Mouse (Mus musculus) kidney, adult 10 weeks (tissue): ENCODE measurements around the gene Olfr1333. TPM values are rescaled to one million over a fixed set of nuclear protein-coding genes. Genes with fewer than 3 reads are reported as not detected.

Source experiments
- polyA plus RNA-seq: library from polyadenylated mRNA; stranded (reverse); fragments of 350-450 nt; fragmentation: Illumina TruSeq; extraction: RNeasy Lipid Tissue Mini Kit (QIAGEN cat#74804); gene quantifications from one replicate; pipeline ENCODE4 v1.2.3, GENCODE M21; 2014; ENCODE audit warnings: low read depth, low replicate concordance

Olfr1333 gene
- not detected for polyA plus RNA-seq

GRCm38 (mm10) chr4:118836179-118836578, at the start of gene Olfr1333:
Gene Olfr1333, minus strand, starts transcription at chr4:118836279.

DNA sequence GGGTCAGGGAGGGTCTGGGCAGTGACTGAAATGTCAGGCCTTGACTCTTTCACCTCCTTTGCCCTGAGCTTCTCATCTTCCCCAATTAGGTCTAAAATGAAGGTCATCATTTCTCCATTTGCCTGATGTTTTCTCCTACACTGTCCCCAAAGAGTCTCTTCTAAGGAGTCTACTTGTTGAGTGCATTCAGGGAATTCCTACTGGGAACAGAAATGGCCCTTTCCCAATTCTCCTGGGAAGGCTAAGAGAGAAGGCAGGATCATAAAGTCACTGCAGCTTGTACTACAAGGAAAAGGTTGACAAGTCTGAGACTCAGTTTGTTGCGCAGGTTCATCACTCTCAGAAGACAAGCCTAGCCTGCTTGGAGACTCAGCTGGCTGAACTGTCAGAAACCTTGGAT, 28.3 kb upstream of the Olfr1333 start, which contains the start of gene Olfr1331:
Gene Olfr1331, plus strand, starts transcription at position 301 of the 400 bp plus-strand sequence.

GRCm38 (mm10) chr4:118809844-118810243, 26.2 kb downstream of the Olfr1333 start, which contains the start of gene Olfr1335:
Gene Olfr1335, minus strand, starts transcription at chr4:118809944.

DNA sequence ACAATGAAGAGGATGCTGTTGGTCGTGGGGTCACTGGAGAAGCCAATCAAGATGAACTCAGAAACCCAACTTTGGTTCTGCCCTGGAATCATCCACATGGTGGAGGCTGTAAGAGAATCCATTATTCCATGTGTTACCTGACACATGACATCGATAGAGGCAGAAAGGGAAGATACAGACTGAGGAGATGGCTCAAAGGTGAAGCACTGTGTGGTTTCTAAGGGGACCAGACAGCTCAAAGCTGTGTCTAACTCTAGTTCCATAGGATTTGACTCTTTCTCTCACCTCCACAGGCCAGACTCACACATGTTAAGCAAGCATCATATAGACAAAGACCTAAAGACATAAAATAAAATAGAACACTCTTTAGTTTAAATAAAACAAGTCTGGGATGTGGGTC, 53.6 kb downstream of the Olfr1333 start, which contains the start of gene Olfr1337:
Gene Olfr1337, minus strand, starts transcription at position 101 of the 400 bp plus-strand sequence.

Other genes with a start within 250 kb of the Olfr1333 start
- gene Cfap57, start 215.5 kb downstream of the Olfr1333 start, polyA plus RNA-seq = not detected
- 21.4 TPM for gene Ebna1bp2, start 215.5 kb downstream of the Olfr1333 start, polyA plus RNA-seq
- not detected for gene Olfr62, start 177.3 kb downstream of the Olfr1333 start, polyA plus RNA-seq
- gene Olfr1342, start 143.5 kb downstream of the Olfr1333 start, polyA plus RNA-seq = not detected
- not detected for gene Olfr1341, start 132.8 kb downstream of the Olfr1333 start, polyA plus RNA-seq
- not detected for gene Olfr1340, start 116.1 kb downstream of the Olfr1333 start, polyA plus RNA-seq
- gene Olfr1339, start 104.1 kb downstream of the Olfr1333 start, polyA plus RNA-seq = not detected
- gene Olfr1338, start 77.5 kb downstream of the Olfr1333 start, polyA plus RNA-seq = not detected
- gene Olfr1337, start 53.7 kb downstream of the Olfr1333 start, polyA plus RNA-seq = not detected
- not detected for gene Olfr1335, start 26.3 kb downstream of the Olfr1333 start, polyA plus RNA-seq
- gene Olfr1331, start 28.4 kb upstream of the Olfr1333 start, polyA plus RNA-seq = not detected
- not detected for gene Olfr1330, start 52.3 kb upstream of the Olfr1333 start, polyA plus RNA-seq
- gene Olfr1329, start 81.2 kb upstream of the Olfr1333 start, polyA plus RNA-seq = not detected
- not detected for gene Olfr1328, start 102.3 kb upstream of the Olfr1333 start, polyA plus RNA-seq
- not detected for gene Lao1, start 125.3 kb upstream of the Olfr1333 start, polyA plus RNA-seq